Mouse (Mus musculus) neural tube, embryonic 15.5 days (tissue): ENCODE measurements around the gene Slc39a7. TPM values are rescaled to one million over a fixed set of nuclear protein-coding genes. Genes with fewer than 3 reads are reported as not detected.

Experiments used
- ATAC-seq: fragments of 200-750 bp; cut with Nextera tagmentation; 2 replicates; pipeline ENCODE4 v1.8.0; 2017; ENCODE audit warnings: mild to moderate bottlenecking, moderate TSS enrichment, moderate library complexity; ENCODE audit not compliant: low FRiP score
- H3K27ac ChIP-seq: fragments of 300-500 bp; sonication (generic); replicated peaks from 2 replicates; pipeline ENCODE4 v1.5.1; 2015; ENCODE audit warnings: mild to moderate bottlenecking, inconsistent platforms
- H3K27me3 ChIP-seq: fragments of 300-500 bp; sonication (generic); replicated peaks from 2 replicates; pipeline ENCODE4 v1.6.1; 2015; ENCODE audit warnings: inconsistent platforms
- H3K36me3 ChIP-seq: fragments of 300-500 bp; sonication (generic); 2 replicates; pipeline ENCODE4 v1.6.1; 2015; ENCODE audit warnings: inconsistent platforms
- H3K4me1 ChIP-seq: fragments of 300-500 bp; sonication (generic); 2 replicates; pipeline ENCODE4 v1.6.1; 2015; ENCODE audit warnings: inconsistent platforms
- H3K4me2 ChIP-seq: fragments of 300-500 bp; sonication (generic); 2 replicates; pipeline ENCODE4 v1.6.1; 2015; ENCODE audit warnings: inconsistent platforms, mild to moderate bottlenecking, moderate library complexity
- H3K4me3 ChIP-seq: fragments of 300-500 bp; sonication (generic); replicated peaks from 2 replicates; pipeline ENCODE4 v1.5.1; 2015; ENCODE audit warnings: mild to moderate bottlenecking, inconsistent platforms
- H3K9ac ChIP-seq: fragments of 300-500 bp; sonication (generic); replicated peaks from 2 replicates; pipeline ENCODE4 v1.6.1; 2015; ENCODE audit warnings: mild to moderate bottlenecking, inconsistent platforms
- H3K9me3 ChIP-seq: fragments of 300-500 bp; sonication (generic); replicated peaks from 2 replicates; pipeline ENCODE4 v1.6.1; 2016; ENCODE audit warnings: inconsistent platforms
- WGBS: fragments of 180-500 bp; shearing (Covaris S2); methylation state at CpG from one replicate; pipeline ENCODE4 v1.1.7; 2015; ENCODE audit warnings: mixed read lengths; 5-methylcytosine and 5-hydroxymethylcytosine counted together
- polyA plus RNA-seq: library from polyadenylated mRNA; unstranded; fragments of >200 nt; fragmentation: Nextera tagmentation; extraction: Ambion mirVana; gene quantifications from 2 replicates; pipeline ENCODE4 v1.2.1, GENCODE M21; 2015

The Slc39a7 gene
- polyA plus RNA-seq, 1 experiment from 2014 or later: 170 TPM

DNA sequence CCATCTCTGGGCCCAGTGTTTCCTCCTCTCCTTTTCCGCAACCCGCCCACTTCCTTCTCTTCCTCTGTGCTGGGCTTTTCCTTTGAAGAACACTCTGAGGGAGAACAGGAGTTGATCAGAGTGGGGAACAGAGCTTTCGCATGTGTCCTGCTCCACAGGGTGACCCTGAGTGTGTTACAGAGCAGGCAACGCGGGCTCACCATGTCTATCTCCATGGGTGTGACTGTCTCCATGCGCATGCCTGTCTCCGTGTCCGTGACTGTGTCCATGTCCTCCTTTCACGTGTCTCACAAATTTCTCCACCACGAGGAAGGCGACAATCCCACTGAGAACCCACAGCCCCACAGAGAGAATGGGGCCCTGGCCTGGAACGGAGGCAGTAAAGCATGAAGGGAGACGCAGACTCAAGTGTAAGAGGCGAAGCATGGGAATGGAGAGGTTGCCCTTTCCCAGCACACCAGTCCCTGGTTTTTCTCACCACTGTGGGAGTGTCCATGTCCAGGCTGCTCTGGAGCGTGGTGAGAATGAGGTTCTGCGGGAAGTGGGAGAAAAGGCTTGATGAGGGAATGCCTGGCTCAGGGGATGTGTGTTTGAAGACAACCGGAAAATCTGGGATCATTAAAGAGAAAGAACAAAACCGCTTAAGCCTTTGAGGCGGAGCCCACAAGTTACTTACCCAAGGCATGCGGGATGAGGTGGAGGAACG, 1.4 kb downstream of the Slc39a7 start:
- H3K4me1 ChIP-seq: peaks cover 77% of the 10 kb centered on the region
- peak overlapping the region; percentile 93 for H3K9ac ChIP-seq
- peaks cover 22% of the 10 kb centered on the region for H3K36me3 ChIP-seq
- WGBS: 72% methylated on average over 21 of the region's 21 CpGs
- ATAC-seq: no peak
- H3K27me3 ChIP-seq: no peaks in the 10 kb centered on the region
- no peaks in the 10 kb centered on the region for H3K9me3 ChIP-seq
- peak overlapping the region; percentile 100 for H3K27ac ChIP-seq
- peak overlapping the region; percentile 85 for H3K4me3 ChIP-seq
- H3K4me2 ChIP-seq: peak overlapping the region; percentile 98

DNA sequence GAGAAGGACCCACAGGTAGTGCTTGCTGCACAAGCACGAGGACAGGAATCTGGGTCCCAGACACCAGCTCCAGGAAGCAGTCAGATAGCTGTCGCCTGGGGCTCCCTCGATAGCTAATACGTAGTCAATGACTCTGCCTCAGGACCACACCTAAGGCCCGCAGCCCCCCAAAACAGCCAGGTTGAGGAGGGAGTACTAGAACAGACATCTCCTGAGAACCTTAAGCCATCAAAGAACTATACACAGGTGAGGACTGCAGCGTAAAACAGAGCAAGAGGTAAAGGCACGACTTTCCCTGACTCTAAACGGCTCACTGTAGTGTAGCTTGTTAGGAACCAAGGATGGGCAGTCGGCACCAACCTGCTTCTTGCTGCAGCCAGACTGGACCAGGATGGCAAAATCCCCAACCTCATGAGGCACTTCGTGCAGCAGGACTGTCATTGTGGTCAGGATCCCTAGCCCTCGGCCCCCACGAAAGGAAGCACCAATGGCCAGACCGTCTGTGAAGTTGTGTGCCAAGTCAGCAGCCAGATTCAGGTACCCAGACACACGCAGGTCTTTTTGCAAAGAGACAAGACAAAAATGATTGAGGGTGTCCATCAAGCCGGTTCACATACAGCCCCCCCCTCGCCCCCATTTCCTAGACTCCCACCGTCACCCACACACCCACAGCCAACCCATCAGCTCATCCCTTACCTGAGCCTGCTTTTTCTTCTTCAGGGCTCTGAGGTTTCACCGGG, 2.2 kb downstream of the Slc39a7 start:
- no peak overlapping the region for H3K27ac ChIP-seq
- no peaks in the 10 kb centered on the region for H3K27me3 ChIP-seq
- peak overlapping the region; percentile 98 for H3K4me2 ChIP-seq
- no peak overlapping the region; the same call in 1 of the 2 replicates for H3K9ac ChIP-seq
- peaks cover 78% of the 10 kb centered on the region for H3K4me1 ChIP-seq
- H3K4me3 ChIP-seq: 0 out of 2 replicates have a peak overlapping the region, but pooled peaks have one; percentile 85
- ATAC-seq: no peak
- WGBS: 86% methylated on average over 18 of the region's 18 CpGs
- H3K36me3 ChIP-seq: peaks cover 20% of the 10 kb centered on the region
- H3K9me3 ChIP-seq: no peaks in the 10 kb centered on the region

DNA sequence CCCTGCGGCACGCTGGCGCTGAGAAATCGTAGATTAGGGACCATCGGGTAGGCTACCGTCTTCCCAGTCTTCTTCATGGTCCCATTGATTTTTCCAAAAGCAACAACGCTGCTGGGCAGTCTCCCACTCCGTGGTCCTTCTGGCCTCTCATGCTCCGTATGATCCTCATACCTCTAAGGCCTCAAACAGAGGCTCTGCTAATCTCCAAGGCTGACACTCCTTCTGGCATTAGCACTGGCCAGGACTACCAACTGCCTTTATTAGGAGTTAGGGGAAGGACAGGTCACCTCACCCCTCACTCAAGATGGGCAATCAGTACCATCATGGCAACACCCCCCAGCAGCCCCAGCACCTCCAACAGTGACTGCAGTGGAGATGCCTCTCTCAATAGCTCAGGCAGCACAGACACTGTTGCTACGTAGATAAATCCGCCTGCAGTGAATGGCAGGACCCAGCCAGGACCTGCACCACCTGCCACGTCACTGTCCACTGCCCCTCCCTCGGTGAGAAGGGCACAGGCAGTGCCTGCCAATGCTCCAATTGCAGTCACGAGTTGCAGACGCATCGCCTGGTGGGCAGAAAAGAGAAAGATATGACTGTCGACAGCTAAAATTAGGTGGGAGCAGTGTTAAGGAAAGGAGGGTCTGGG, 2.9 kb downstream of the Slc39a7 start:
- Histone ChIP-seq H3K4me3 (peak overlapping the region; percentile 64), H3K9ac (no peak overlapping the region), H3K36me3 (peaks cover 18% of the 10 kb centered on the region), H3K9me3 (no peaks in the 10 kb centered on the region), H3K4me1 (peaks cover 78% of the 10 kb centered on the region), H3K27ac (peak overlapping the region; percentile 98), H3K4me2 (peak overlapping the region; percentile 98), H3K27me3 (no peaks in the 10 kb centered on the region)
- 45% methylated on average over 17 of the region's 17 CpGs for WGBS
- no peak for ATAC-seq

DNA sequence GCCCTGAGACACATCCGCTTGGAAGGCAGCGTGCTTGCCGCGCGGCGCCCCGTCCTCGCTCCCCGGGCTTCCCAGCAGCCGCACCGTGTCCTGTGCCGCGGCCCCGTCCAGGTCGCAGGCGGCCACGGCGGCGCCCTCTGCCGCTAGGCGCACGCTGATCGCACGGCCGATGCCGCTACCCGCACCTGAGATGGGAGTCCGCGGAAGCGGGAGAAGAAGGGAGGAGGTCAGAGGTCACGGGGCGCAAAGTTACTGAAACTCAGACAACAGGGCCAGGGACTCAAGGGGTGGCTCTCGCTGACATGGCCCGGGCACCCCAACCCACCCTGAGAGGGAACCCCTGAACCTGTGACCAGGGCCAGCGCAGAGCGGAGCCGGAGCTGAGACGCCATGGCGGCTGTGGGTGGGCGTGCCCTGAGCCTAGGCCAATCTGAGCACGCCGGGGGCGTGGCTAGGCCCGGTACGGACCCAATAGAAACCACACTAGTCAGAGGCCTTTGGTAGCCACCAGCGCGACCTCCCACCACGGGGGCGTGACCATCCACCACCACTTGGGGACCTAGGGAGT, 3.7 kb downstream of the Slc39a7 start, which contains the start of gene H2-Ke6:
TSS of gene H2-Ke6 (minus strand) at position 405 of the 568 bp plus-strand sequence.
- Histone ChIP-seq H3K9ac (peak within 1 kb of the TSS; percentile 67), H3K4me3 (peak within 1 kb of the TSS; percentile 64), H3K27me3 (no peaks in the 10 kb centered on the region), H3K4me1 (peaks cover 78% of the 10 kb centered on the region), H3K4me2 (peak within 1 kb of the TSS; percentile 98), H3K36me3 (peaks cover 18% of the 10 kb centered on the region), H3K27ac (peak within 1 kb of the TSS; percentile 98), H3K9me3 (no peaks in the 10 kb centered on the region)
- ATAC-seq: peak; percentile 65
- under 1% methylated on average over 49 of the region's 49 CpGs for WGBS

DNA sequence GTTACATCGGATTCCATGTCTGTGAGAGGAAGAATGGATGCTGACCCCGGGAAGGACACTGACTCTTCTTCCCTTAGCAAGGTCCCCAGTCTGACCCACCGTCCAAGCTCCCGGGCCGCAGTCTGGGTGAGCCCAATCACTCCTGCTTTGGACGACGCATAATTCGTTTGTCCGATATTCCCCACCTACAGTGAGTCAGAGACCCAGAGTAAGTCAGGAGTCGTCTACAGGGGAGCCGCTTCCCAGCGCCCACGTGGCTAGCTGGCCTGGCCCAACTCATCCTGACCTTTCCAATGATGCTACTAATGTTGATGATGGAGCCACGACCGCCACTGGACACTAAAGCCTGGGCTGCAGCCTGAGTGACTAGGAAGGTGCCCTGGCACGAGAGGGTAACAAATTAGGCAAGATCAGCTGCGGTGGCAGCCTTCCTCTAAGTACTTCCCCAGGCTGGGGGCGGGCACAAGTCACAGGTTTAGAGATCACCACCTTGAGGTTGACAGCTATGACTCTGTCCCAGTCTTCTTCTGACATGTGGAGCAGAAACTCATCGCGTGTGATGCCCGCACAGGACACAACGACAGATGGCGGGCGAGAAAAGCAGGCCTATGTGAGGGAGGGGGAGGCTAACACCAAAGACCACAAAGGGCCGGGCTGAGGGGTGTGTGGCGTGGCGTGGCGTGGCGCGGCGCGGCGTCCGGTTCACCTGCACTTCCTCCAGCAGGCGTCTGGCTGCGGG, 4.4 kb downstream of the Slc39a7 start:
- no peak for ATAC-seq
- Histone ChIP-seq H3K27ac (peak overlapping the region; percentile 98), H3K9me3 (no peaks in the 10 kb centered on the region), H3K36me3 (peaks cover 18% of the 10 kb centered on the region), H3K27me3 (no peaks in the 10 kb centered on the region), H3K4me1 (peaks cover 77% of the 10 kb centered on the region), H3K4me2 (peak overlapping the region; percentile 98), H3K9ac (peak overlapping the region; percentile 67), H3K4me3 (peak overlapping the region; percentile 64)
- WGBS: 2% methylated on average over 35 of the region's 36 CpGs

DNA sequence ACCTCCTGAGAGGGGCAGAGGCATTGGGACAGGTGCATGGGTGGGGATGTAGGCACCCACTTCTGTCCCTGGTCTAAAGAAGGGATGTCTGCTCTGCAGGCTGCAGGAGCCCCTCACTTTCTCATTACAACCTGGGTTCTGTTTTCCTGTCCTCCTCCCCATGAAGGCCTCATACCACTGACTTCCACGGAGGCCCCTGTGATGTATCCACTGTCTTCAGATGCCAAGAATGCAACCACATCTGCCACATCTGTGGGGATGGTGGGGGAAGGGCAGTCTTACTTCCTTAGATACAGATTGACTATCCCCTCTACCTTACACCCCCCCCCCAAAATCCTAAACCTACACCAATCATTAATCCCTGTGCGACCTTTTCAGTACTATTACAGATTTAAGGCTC, 5.3 kb downstream of the Slc39a7 start:
- H3K9me3 ChIP-seq: no peaks in the 10 kb centered on the region
- ATAC-seq: no peak
- no peaks in the 10 kb centered on the region for H3K27me3 ChIP-seq
- H3K4me3 ChIP-seq: peak overlapping the region; percentile 80
- H3K4me2 ChIP-seq: peak overlapping the region; percentile 98
- H3K9ac ChIP-seq: peak overlapping the region; percentile 91; the same call in 1 of the 2 replicates
- H3K4me1 ChIP-seq: peaks cover 77% of the 10 kb centered on the region
- H3K27ac ChIP-seq: peak overlapping the region; percentile 98
- H3K36me3 ChIP-seq: peaks cover 19% of the 10 kb centered on the region
- WGBS: 10% methylated on average over 2 of the region's 2 CpGs

DNA sequence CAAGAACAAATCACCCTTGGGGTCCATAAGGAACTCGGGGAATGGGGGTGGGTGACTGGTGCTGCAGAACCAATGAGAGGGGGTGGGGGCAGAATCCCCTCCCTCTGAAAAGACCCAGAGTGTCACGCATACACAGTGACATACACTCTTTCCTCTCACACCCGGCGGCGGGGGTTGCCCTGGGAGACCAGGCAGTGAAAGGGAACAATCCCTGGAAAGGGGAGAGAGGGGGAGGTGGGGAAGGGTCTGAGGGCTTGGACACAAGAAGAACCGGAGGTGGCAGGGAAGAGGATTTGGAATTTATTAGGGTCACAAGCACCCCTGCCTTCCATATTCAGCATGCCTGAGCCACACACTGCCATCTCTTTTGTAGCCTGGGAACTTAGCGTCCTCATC, 5.7 kb downstream of the Slc39a7 start:
- Histone ChIP-seq H3K27me3 (no peaks in the 10 kb centered on the region), H3K9me3 (no peaks in the 10 kb centered on the region), H3K9ac (peak overlapping the region; percentile 91; the same call in 1 of the 2 replicates), H3K4me2 (peak overlapping the region; percentile 98), H3K27ac (peak overlapping the region; percentile 98), H3K4me1 (peaks cover 76% of the 10 kb centered on the region), H3K36me3 (peaks cover 24% of the 10 kb centered on the region), H3K4me3 (peak overlapping the region; percentile 80)
- WGBS: 6% methylated on average over 7 of the region's 7 CpGs
- ATAC-seq: peak; percentile 7; the same call in 1 of the 2 replicates

DNA sequence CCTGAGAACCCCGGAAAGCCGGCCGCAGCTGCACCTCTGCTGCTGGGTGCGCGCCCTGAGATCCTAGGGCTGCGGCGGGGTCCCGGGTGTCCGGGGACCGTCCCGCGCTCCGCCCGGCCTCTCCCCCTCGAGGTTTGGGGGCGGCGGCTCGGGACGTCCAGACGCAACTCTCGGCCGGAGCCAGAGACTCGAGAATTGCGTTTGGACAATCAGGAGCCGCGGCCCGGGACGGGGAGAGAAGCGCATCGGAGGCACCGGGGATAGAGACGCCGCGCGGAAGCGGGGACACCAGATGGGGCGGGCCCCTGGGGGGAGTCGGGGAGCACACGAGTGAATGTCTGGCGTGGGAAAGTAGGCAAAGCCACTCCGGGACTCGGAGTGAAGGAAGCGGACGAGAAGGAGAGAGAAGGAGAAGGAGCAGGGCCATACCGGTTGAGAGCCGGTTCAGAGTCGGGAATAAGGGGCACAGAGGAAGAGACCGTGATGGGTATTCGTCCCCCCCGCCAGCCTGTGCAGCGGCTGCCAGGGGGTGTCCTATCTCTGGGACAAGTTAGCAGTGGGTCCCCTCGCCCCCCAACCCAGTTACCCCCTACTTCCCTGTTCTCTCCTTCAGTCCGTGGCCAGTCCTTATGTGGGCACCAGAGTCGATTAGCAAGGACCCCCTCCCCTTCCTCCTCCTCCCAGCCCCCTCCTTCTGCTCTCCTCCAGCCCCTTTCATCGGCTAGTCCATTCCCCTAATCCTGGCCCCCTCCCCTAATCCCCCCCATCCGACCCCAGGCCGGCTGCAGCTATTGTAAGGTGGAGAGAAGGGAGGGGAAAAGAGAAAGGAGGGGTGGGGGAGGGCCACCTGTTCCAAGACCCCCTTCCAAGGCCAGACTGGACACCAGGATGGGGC, 6.4 kb downstream of the Slc39a7 start:
- Histone ChIP-seq H3K36me3 (peaks cover 26% of the 10 kb centered on the region), H3K4me3 (peak overlapping the region; percentile 80), H3K9me3 (no peaks in the 10 kb centered on the region), H3K4me2 (peak overlapping the region; percentile 98), H3K9ac (peak overlapping the region; percentile 91), H3K27ac (peak overlapping the region; percentile 98), H3K4me1 (peaks cover 69% of the 10 kb centered on the region), H3K27me3 (no peaks in the 10 kb centered on the region)
- under 1% methylated on average over 56 of the region's 57 CpGs for WGBS
- peak; percentile 12 for ATAC-seq

DNA sequence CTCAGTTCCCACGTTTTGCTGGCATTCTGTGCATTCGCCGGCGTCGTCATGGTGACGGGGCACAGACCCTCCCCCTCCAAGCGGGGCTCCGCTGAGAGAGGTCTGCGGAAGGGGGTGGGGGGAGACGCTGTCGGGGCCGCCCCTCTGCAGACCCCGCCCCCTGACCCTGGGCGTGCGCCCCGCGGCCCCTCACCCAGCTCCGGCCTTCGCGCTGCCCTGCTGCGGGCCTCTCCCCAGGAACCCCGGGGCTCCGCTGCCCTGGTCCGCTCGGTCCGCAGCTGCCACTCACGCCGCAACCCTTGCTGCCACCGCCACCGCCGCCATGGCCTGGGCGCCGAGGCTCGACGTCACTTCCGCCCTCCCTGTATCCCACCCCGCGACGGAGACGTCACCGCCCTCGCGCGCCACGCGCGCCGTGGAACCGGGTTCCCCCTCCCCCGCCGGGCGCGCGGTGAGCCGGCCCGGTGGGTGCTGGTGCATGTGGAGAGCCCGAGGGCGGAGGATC, 7.1 kb downstream of the Slc39a7 start, which contains the start of gene Ring1:
TSS of gene Ring1 (minus strand) at position 364 of the 505 bp plus-strand sequence.
- H3K4me1 ChIP-seq: peaks cover 62% of the 10 kb centered on the region
- ATAC-seq: peak; percentile 82

DNA sequence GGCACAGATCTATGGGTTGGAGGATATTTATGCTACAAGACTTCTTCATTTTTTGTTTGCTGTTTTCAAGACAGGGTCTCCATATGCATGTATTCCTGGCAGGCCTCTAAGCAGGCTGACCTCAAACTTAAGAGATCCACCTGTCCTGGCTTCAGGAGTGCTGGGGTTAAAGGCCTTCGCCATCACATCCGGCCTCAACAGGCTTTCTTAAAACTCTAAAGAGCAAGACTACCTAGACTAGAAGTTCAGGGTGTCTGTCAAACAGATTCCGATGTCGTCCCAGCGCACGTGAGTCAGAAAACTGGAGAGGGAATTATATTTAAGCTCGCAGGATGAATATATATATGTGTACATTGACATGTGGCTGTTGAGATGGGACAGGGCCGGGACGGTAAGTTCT, 7.8 kb downstream of the Slc39a7 start:
- Histone ChIP-seq H3K27ac (peak overlapping the region; percentile 98), H3K4me2 (peak overlapping the region; percentile 98), H3K9me3 (no peaks in the 10 kb centered on the region), H3K4me3 (peak overlapping the region; percentile 80), H3K27me3 (no peaks in the 10 kb centered on the region), H3K9ac (peak overlapping the region; percentile 91), H3K36me3 (peaks cover 13% of the 10 kb centered on the region), H3K4me1 (peaks cover 55% of the 10 kb centered on the region)
- ATAC-seq: no peak
- WGBS: 71% methylated on average over 9 of the region's 9 CpGs

More for the DNA sequence above, 7.1 kb downstream of the Slc39a7 start, which contains the start of gene Ring1:
- Histone ChIP-seq H3K27ac (peak within 1 kb of the TSS; percentile 98), H3K27me3 (no peaks in the 10 kb centered on the region), H3K4me2 (peak within 1 kb of the TSS; percentile 98), H3K36me3 (peaks cover 20% of the 10 kb centered on the region), H3K9me3 (no peaks in the 10 kb centered on the region), H3K9ac (peak within 1 kb of the TSS; percentile 91), H3K4me3 (peak within 1 kb of the TSS; percentile 80)
- under 1% methylated on average over 53 of the region's 58 CpGs for WGBS
